Mouse (Mus musculus) heart, adult 2 months (tissue): ENCODE measurements around the gene Hnrnpa3. TPM values are rescaled to one million over a fixed set of nuclear protein-coding genes. Genes with fewer than 3 reads are reported as not detected.

ENCODE experiments used
- DNase-seq, 2 experiments: peaks; one replicate each; pipeline ENCODE4 v3.0.0; 2021
- H3K27ac ChIP-seq: fragments of 200-600 bp; 2 replicates; pipeline ENCODE4 v1.8.1; 2022
- H3K27me3 ChIP-seq: fragments of 200-500 bp; 2 replicates; pipeline ENCODE4 v1.6.1; 2012; ENCODE audit warnings: mild to moderate bottlenecking, low read length, inconsistent platforms, mixed read lengths; ENCODE audit not compliant: control insufficient read depth, insufficient read depth
- H3K36me3 ChIP-seq: fragments of 200-500 bp; 2 replicates; pipeline ENCODE4 v1.6.1; 2012; ENCODE audit warnings: low read length, inconsistent platforms; ENCODE audit not compliant: control insufficient read depth, insufficient read depth
- H3K4me1 ChIP-seq: fragments of 200-500 bp; 2 replicates; pipeline ENCODE4 v1.6.1; 2011; ENCODE audit warnings: low read length; ENCODE audit not compliant: control insufficient read depth, insufficient read depth
- H3K4me3 ChIP-seq: fragments of 200-600 bp; 2 replicates; pipeline ENCODE4 v1.8.1; 2022
- H3K79me2 ChIP-seq: fragments of 200-500 bp; replicated peaks from 2 replicates; pipeline ENCODE4 v1.6.1; 2012; ENCODE audit warnings: mild to moderate bottlenecking, inconsistent platforms, low read length, moderate library complexity, mixed read lengths; ENCODE audit not compliant: control insufficient read depth, insufficient read depth
- H3K9ac ChIP-seq: fragments of 200-500 bp; 2 replicates; pipeline ENCODE4 v1.6.1; 2012; ENCODE audit warnings: low read depth, mild to moderate bottlenecking, control low read depth, inconsistent platforms, low read length, mixed read lengths
- CTCF ChIP-seq: fragments of 200-600 bp; IDR thresholded peaks from 2 replicates; pipeline ENCODE4 v1.8.1; 2022; ENCODE audit warnings: antibody characterized with exemption, mild to moderate bottlenecking, moderate library complexity
- EP300 ChIP-seq: fragments of 200-500 bp; IDR thresholded peaks from 2 replicates; pipeline ENCODE4 v1.6.1; 2011; ENCODE audit warnings: low read depth, low read length, control low read depth; ENCODE audit not compliant: insufficient read depth
- POLR2A ChIP-seq: fragments of 200-500 bp; IDR thresholded peaks from 2 replicates; pipeline ENCODE4 v1.6.1; 2011; ENCODE audit warnings: mild to moderate bottlenecking, low read depth, low read length, control low read depth; ENCODE audit not compliant: insufficient read depth
- WGBS: fragments of 180-500 bp; shearing (Covaris S2); methylation state at CpG from one replicate; pipeline ENCODE4 v1.1.7; 2018; 5-methylcytosine and 5-hydroxymethylcytosine counted together
- intact Hi-C: fragments of 180-260 bp; cut with DNase I; formaldehyde crosslinking; loops from one replicate; pipeline ENCODE4 v1.15.1; 2025
- polyA plus RNA-seq: library from polyadenylated mRNA; depleted of rRNA; stranded (reverse); fragments of >200 nt; gene quantifications from 2 replicates; pipeline ENCODE4 v1.2.3, GENCODE M21; 2012
- total RNA-seq, 2 experiments: library from RNA; stranded (reverse); gene quantifications; 2 replicates each; pipeline ENCODE4 v1.2.3; 2021

The Hnrnpa3 gene
- total and polyA plus RNA-seq, 3 experiments: 18.5 to 180 (median 177) TPM

DNA sequence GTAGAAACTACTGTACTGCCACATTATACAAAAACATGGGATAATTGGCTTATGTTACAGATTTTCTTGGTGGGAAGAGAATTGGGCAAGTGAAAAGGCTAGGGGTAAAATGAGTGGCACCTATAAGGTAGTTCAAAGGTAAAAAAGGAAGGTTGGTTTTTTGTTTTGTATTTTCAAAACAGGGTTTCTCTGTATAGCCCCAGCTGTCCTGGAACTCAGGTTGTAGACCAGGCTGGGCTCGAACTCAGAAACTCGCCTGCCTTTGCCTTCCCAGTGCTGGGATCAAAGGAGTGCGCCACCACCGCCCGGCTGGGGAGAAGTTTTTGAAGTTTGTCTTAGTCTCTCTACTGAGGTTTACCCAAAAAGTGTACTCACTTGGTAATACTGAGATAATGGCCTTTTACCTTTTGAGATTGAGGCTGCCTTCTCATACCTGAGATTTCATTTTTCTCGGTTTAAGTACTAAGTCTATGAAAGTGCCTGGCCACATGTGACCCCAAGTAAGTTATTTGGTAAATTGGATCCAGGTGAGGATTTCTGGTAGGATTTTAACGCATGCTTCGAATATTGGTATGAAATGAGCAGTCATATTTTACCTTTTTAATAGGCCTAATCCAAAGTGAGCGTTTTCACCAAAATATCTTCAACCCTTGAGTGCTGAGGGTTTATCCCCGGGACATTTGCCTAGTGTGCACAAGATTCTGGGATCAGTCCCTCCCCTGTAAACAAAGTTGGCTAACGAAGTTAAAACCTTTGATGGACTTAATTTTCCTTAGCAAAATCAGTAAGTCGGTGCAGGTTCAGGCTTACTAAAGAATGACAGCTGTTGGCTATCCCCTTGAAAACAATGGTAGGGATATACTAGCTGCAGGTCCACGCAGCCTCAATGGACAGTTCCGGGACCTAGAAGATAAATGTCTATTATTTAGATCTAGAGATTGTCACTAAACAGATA is 10.7 kb downstream of the Hnrnpa3 start:
- DNase-seq: no peak
- Histone ChIP-seq H3K27me3 (no peaks in the 10 kb centered on the region), H3K9ac (no peak overlapping the region), H3K4me3 (no peak overlapping the region), H3K27ac (no peak overlapping the region), H3K79me2 (no peaks in the 10 kb centered on the region), H3K36me3 (peaks cover 3% of the 10 kb centered on the region; the same call in 1 of the 2 replicates), H3K4me1 (no peaks in the 10 kb centered on the region)
- TF ChIP-seq CTCF: no peak
- TF ChIP-seq EP300: no peak
- no peak for TF ChIP-seq POLR2A
- 55% methylated on average over 14 of the region's 14 CpGs for WGBS
- intact Hi-C loops: no loop called here

DNA sequence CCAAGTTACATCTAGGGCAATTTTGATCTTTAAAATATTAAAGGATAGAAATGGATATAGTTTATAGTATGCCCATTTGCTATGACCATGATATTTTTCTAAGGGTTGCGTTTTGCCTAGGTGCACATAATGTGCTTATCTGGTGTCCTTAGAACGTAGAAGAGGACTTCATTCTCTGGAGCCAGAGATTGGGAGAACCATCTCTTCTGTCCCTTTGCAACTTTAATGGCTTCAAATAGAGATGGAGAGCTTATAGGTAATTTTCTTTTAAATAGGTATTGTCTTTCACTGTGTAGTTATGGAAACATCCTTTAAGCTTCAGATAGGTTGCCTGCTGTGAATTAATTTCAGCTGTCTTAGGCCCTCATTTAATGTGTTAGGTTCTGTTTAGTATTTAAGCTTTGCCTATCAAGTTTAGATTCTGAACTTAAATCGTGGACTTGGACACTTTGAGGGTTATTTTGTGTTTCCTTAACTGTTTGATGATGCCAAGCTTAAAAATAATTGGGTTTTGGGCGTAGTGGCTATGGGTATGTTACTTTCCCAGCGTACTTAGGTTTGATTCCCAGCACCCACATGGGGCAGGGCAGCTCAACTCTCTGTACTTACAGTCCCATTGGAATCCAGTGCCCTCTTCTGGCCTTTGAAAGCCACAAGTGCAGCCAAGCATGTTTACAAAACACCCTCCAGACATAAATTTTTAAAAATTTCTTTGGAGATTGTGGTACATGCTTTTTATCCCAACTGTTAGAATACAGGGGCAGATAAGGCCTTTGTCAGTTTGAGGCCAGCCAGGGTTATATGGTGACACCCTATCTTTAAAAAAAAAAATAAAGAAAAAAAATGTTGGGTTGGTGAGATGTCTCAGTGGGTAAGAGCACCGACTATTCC is 11.6 kb downstream of the Hnrnpa3 start:
- intact Hi-C loops: no loop called here
- peaks cover under 1% of the 10 kb centered on the region for H3K36me3 ChIP-seq
- whole genome bisulfite sequencing: 80% methylated on average over 6 of the region's 6 CpGs
- DNase-seq: no peak
- H3K4me1 ChIP-seq: no peaks in the 10 kb centered on the region
- no peak overlapping the region for H3K4me3 ChIP-seq
- no peaks in the 10 kb centered on the region for H3K27me3 ChIP-seq
- no peaks in the 10 kb centered on the region for H3K79me2 ChIP-seq
- H3K27ac ChIP-seq: no peak overlapping the region
- TF ChIP-seq CTCF (peak; percentile 31), EP300 (no peak)
- no peak overlapping the region for H3K9ac ChIP-seq

DNA sequence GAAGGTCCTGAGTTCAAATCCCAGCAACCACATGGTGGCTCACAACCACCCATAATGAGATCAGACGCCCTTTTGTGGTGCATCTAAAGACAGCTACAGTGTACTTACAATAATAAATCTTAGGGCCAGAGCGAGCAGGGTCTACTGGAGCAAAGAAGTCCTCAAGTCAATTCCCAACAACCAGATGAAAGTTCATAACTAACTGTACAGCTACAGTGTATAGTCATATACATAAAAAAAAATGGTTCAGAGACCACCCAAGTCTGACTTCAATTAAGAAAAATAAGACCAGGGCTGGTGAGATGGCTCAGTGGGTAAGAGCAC is 12.2 kb downstream of the Hnrnpa3 start:
- H3K9ac ChIP-seq: no peak overlapping the region
- DNase-seq: no peak
- H3K36me3 ChIP-seq: peaks cover 6% of the 10 kb centered on the region
- WGBS: 85% methylated on average over 2 of the region's 2 CpGs
- H3K27me3 ChIP-seq: no peaks in the 10 kb centered on the region
- no peak for TF ChIP-seq CTCF
- TF ChIP-seq EP300: no peak
- TF ChIP-seq POLR2A: no peak
- intact Hi-C loops: no loop called here
- H3K4me1 ChIP-seq: no peaks in the 10 kb centered on the region
- no peaks in the 10 kb centered on the region for H3K79me2 ChIP-seq
- no peak overlapping the region for H3K4me3 ChIP-seq
- H3K27ac ChIP-seq: no peak overlapping the region

DNA sequence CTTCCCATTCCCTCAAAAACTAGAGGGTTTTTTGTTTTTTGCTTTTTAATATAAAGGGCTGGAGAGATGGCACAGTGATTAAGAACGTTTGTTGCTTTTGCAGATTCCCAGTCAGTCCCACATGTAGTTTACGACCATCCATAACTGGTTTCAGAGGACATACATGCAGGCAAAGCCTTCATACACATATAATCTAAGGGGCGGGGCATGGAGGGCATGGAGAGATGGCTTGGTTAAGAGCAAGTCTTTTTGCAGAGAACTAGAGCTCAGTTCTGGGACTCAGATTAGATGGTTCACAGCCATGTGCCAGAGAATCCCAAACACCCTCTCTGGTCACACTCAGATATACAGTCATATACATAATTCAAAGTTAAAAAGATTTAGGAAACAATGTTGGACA is 13.5 kb downstream of the Hnrnpa3 start:
- no peak overlapping the region for H3K27ac ChIP-seq
- H3K9ac ChIP-seq: no peak overlapping the region
- H3K27me3 ChIP-seq: no peaks in the 10 kb centered on the region
- H3K4me1 ChIP-seq: no peaks in the 10 kb centered on the region
- H3K36me3 ChIP-seq: peaks cover 11% of the 10 kb centered on the region
- intact Hi-C loops: no loop called here
- H3K4me3 ChIP-seq: no peak overlapping the region
- DNase-seq: no peak
- H3K79me2 ChIP-seq: no peaks in the 10 kb centered on the region
- WGBS: 52% methylated on average over 3 of the region's 3 CpGs
- TF ChIP-seq POLR2A (no peak), CTCF (no peak), EP300 (no peak)

DNA sequence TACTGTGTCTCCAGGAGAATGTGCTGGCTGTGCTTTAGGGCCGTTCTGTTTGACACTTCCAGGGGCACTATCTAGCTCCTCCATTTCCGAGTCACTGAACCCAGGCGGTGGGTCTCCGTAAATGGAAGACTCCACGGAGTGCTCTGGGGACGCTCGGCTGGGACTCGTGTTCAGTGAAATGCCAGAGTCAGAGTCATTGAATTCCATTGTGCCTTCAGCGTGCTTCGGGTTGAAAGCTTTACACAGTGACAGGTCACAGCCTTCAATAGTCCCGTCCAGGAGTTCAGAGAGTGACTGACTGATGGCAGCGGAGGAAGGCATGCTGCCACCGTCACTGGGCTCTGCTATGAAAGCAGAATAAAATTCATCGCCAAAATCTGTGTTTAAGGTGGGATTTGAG is 17.5 kb downstream of the Hnrnpa3 start:
- no peak overlapping the region for H3K9ac ChIP-seq
- 65% methylated on average over 14 of the region's 14 CpGs for WGBS
- intact Hi-C loops: no loop called here
- peaks cover 6% of the 10 kb centered on the region for H3K4me1 ChIP-seq
- H3K4me3 ChIP-seq: no peak overlapping the region
- no peaks in the 10 kb centered on the region for H3K27me3 ChIP-seq
- DNase-seq: no peak
- no peak for TF ChIP-seq POLR2A
- no peak for TF ChIP-seq EP300
- no peak for TF ChIP-seq CTCF
- H3K79me2 ChIP-seq: peaks cover 2% of the 10 kb centered on the region; the same call in 1 of the 2 replicates
- peaks cover 28% of the 10 kb centered on the region for H3K36me3 ChIP-seq
- no peak overlapping the region; the same call in 1 of the 2 replicates for H3K27ac ChIP-seq

DNA sequence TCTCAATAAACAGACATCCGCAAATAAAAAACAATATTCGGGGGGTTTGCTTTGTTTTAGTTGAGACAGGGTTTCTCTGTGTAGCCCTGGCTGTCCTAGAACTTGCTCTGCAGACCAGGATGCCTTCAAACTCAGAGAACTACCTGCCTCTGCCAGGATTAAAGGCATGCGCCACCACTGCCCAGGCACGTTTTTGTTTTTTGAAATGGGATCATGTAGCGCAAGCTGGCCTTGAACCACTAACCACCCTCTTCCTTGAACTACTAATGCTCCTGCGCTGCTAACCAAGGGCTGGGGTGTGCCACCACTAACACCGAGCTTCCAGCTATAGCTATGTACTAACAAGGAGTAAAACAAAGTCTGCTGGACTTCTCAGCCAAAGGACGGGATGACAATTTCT is 20.9 kb downstream of the Hnrnpa3 start:
- 91% methylated on average over 8 of the region's 8 CpGs for WGBS
- Histone ChIP-seq H3K27me3 (no peaks in the 10 kb centered on the region), H3K27ac (no peak overlapping the region), H3K36me3 (peaks cover 37% of the 10 kb centered on the region), H3K9ac (no peak overlapping the region), H3K4me3 (no peak overlapping the region), H3K4me1 (peaks cover 20% of the 10 kb centered on the region), H3K79me2 (peaks cover 4% of the 10 kb centered on the region)
- no peak for TF ChIP-seq CTCF
- no peak for TF ChIP-seq EP300
- TF ChIP-seq POLR2A: no peak
- intact Hi-C loops: no loop called here
- no peak for DNase-seq
